Mouse (Mus musculus) erythroblast, embryonic 14.5 days (primary cell): ENCODE measurements around the gene Actr1b.

Experiments used
- GATA1 ChIP-seq: IDR thresholded peaks from 2 replicates; pipeline ENCODE4 v1.6.1; 2012; ENCODE audit warnings: low read length, inconsistent platforms, mixed read lengths
- TAL1 ChIP-seq: IDR thresholded peaks from 3 replicates; pipeline ENCODE4 v1.6.1; 2012; ENCODE audit warnings: low read length, inconsistent platforms, mixed read lengths

DNA sequence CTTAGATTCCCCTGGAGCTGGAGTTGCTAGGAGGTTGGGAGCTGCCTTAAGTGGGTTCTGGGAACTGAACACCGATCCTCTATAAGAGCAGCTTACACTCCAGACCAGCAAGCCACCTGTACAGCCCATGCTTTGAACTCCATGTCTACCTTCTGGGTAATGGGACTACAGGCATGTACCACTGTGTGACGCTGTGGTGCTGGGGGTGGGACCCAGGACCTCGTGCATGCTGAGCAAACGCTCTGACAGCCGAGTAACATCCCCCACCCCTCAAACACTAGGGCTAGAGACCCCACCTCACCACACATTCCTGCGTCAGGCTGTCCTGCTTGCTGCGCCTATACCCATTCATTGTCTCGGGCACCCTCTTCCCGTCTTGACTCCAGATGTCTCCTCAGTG lies 44.3 kb upstream of the Actr1b start:
- TF ChIP-seq GATA1 (no peak), TAL1 (no peak)
